Mouse (Mus musculus) testis, adult 2 months (tissue): ENCODE data around the gene Osbp2.

Experiments used
- CTCF ChIP-seq: fragments of 200-500 bp; IDR thresholded peaks from 2 replicates; pipeline ENCODE4 v1.5.1; 2012; ENCODE audit warnings: low read depth, mild to moderate bottlenecking, inconsistent platforms, low read length, moderate library complexity; ENCODE audit not compliant: control insufficient read depth, insufficient read depth, insufficient replicate concordance
- POLR2A ChIP-seq: fragments of 200-500 bp; IDR thresholded peaks from 2 replicates; pipeline ENCODE4 v1.6.1; 2012; ENCODE audit warnings: low read depth, mild to moderate bottlenecking, inconsistent platforms, low read length, moderate library complexity; ENCODE audit not compliant: control insufficient read depth

GRCm38 (mm10) chr11:3905446-3905845, 41.7 kb upstream of the Osbp2 start:
- TF ChIP-seq CTCF (no peak), POLR2A (no peak)
